Mouse (Mus musculus) brain, embryonic 14.5 days (tissue): Measurements from ENCODE around the gene Twist1. TPM values are rescaled to one million over a fixed set of nuclear protein-coding genes. Genes with fewer than 3 reads are reported as not detected.

Experiments used
- DNase-seq: peaks from one replicate; pipeline ENCODE4 v3.0.0-alpha.2; 2011; ENCODE audit warnings: low read depth
- CTCF ChIP-seq: fragments of 200-500 bp; IDR thresholded peaks from 2 replicates; pipeline ENCODE4 v1.5.1; 2012; ENCODE audit warnings: inconsistent platforms, mild to moderate bottlenecking, moderate library complexity, borderline replicate concordance; ENCODE audit not compliant: insufficient read depth, insufficient read length; ENCODE audit errors: extremely low read depth
- POLR2A ChIP-seq: fragments of 200-500 bp; IDR thresholded peaks from 2 replicates; pipeline ENCODE4 v1.6.1; 2012; ENCODE audit warnings: mild to moderate bottlenecking, inconsistent platforms, borderline replicate concordance; ENCODE audit not compliant: poor library complexity, insufficient read depth, insufficient read length, severe bottlenecking; ENCODE audit errors: extremely low read depth
- polyA plus RNA-seq: library from polyadenylated mRNA; depleted of rRNA; stranded (reverse); fragments of >200 nt; gene quantifications from 2 replicates; pipeline ENCODE4 v1.2.3, GENCODE M21; 2012

Twist1 gene
- polyA plus RNA-seq, 1 experiment, result 15.1 TPM

DNA sequence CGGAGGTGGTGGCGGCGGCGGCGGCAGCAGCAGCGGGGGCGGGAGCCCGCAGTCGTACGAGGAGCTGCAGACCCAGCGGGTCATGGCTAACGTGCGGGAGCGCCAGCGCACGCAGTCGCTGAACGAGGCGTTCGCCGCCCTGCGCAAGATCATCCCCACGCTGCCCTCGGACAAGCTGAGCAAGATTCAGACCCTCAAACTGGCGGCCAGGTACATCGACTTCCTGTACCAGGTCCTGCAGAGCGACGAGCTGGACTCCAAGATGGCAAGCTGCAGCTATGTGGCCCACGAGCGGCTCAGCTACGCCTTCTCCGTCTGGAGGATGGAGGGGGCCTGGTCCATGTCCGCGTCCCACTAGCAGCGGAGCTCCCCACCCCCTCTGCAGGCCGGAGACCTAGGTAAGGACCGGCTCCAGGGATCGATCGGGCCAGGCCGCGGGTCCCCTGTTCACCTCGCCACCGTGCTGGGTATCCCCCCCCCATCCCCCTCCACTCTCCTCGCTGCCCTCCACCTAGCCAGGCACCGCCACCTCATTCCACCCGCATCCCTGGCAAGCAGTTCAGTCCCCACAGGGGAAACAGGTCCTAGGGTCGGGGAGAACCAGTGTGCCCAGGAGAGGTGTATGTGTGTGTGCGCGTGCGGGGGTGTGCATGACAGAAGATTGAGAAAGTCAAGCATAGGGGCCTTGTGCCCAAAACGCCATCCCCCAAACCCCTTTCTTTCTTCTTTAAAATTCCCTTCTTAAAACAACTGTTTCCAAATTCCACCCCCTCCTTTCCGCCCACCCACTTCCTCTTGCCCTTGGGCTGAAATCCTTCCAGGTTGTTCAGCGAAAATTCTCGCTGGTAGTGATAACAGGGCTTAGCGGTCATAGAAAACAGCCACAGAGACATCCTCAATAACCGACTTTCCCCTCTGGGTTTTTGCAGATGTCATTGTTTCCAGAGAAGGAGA, 1.0 kb downstream of the Twist1 start:
- TF ChIP-seq CTCF (no peak), POLR2A (no peak)

DNA sequence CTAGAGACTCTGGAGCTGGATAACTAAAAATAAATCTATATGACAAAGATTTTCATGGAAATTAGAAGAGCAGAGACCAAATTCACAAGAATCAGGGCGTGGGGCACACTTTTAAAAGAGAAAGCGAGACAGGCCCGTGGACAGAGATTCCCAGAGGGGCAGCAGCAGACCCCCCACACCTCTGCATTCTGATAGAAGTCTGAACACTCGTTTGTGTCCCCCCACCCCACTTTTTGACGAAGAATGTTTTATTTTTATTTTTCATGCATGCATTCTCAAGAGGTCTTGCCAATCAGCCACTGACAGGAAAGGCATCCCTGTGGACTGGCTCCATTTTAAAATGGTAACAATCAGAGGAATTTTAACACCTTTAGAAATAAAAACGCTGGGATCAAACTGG, 1.7 kb downstream of the Twist1 start:
- no peak for TF ChIP-seq POLR2A
- TF ChIP-seq CTCF, result no peak
- peak; percentile 45 for DNase-seq

More for the DNA sequence above, 1.0 kb downstream of the Twist1 start:
- DNase-seq, result peak; percentile 67

DNA sequence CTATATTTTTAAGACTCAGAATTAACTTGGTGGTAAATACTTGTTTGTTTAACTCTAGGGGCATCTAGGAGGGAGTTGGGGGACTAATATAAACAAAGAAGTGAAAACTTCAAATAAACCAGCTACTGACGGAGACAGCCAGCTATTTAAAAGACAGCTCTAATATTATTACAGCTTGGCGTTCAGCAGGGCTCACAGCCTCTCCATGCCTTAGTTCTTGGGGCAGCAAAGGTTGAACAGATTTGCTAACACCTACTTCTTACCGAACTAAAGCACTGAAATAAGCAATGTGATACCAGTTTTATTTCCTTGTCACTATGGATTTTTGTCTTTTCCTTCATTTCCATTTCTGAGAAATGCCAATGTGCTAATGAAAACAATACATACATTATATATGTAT, 2.4 kb downstream of the Twist1 start:
- peak; percentile 56 for DNase-seq
- TF ChIP-seq POLR2A, result no peak
- TF ChIP-seq CTCF, result no peak

DNA sequence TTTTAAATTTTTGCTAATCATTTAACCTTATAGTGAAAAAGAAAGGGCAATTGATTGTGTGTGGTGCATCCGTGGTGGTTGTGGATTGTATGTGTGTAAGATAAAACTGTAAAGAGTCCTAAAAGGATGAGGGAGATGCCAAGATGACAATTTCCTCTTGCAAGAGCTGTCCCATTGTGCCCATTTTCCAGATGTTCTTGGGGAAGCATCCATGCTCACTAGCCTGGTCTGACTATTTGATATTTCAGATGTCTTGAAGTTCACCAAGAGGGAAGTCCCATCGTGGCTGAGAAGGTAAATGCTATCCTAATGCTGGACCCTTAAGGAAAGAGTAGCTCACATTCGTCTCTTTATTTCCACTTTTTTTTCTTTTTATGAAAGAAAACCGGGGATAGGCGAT, 3.5 kb downstream of the Twist1 start:
- TF ChIP-seq CTCF, result no peak
- peak; percentile 31 for DNase-seq

DNA sequence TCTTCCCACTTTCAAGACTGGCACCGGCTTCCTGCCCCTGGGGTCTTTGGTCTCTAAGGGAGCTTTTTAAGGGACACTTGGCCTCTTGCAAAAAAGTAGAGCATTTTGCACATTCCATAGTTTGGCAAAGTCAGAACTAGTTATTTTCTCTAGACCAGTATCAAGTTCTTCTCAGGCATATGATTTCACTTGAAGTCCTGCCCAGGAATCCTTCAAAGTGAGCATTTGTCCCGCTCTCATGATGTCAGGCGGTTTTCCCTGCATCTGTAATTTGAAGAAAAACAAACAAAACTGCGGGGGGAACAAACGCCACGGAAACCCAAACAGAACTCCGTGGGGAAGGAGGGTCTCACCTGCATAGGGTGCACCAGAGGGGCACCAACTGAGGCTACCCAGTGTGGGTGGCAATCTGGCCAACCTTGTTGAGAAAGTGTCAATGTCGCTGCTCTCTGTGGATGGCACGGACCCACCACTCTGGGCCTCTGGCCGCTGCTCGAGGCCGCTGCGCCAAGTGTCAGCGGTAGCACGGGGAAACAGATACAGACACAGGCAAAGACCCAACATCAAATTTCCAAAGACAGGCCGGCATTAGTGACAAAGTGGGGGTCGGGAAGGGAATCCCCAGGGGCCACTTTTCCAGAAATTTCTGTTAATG, 4.8 kb downstream of the Twist1 start:
- TF ChIP-seq CTCF (no peak), POLR2A (no peak)
- DNase-seq, result peak; percentile 49

DNA sequence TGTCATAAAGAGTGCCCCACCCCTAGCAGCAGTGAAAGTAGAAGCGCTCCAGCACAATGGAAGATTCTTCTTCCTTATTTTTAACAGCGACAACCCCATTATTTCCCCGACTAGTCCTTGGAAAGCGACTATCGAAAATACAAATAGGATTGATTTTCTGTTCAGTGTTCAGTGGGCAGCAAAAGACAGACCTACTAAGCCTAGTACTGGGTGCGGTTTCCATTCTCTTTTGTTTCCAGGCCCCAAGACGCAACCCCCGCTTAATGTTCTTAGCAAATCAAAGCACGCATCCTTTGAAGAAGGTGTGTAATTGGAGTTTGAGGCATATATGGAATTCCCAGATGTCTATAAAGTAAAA, 5.3 kb downstream of the Twist1 start:
- TF ChIP-seq POLR2A, result no peak
- TF ChIP-seq CTCF, result no peak

DNA sequence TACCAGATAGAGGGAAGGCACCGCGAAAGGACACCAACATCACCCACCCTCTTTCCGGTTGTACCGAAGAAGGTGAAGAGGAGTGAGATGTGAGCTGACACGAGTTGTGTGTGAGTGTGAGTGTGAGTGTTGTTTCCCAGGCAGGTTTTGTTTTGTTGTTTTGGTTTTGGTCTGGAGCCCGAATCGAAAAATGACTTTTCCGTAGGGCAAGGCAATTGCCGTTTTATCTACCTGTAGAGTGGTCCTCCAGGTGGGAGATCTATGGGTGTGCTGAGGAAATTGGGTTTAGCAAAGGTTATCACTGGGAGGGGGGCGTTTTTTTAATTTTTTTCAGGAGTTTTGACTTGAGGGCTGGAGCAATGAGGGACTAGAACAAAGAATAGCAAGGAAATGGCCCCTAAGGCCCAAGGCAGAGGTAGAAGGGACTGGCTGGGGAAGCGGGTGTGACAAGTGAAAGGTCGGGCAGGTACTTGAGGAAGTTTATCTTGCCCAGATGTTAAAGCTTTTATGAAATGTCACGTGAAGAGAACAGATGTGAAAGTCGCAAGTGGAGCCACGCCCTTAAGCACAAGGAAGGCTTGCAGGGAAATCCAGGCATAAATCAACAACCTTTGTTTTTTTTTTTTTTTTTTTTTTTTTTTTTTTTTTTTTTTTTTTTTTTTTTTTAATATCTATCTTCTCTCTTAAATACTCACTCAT, 6.3 kb downstream of the Twist1 start:
- TF ChIP-seq POLR2A, result no peak
- TF ChIP-seq CTCF, result no peak
- DNase-seq, result peak; percentile 22

More for the DNA sequence above, 5.3 kb downstream of the Twist1 start:
- peak; percentile 38 for DNase-seq

DNA sequence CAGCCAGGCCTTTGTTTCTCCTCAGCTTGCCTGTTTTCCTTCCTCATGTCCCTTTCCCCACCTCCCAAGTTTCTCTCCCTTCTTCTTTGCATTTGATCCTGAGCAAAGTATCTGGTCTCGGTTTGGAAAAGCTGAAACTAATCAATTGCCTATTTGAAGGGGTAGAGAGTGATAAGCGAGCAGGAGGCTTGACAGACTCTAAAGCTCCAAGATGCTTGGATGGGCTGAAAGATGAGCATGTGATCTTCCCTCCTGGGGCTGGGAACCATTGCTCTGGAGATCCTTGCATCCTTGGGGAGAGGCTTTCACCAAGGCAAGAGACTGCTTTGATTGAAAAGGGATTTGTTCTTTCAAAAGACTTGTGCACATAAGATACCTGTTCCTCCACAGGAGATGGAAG, 7.0 kb downstream of the Twist1 start:
- TF ChIP-seq POLR2A (no peak), CTCF (no peak)
- DNase-seq, result no peak

DNA sequence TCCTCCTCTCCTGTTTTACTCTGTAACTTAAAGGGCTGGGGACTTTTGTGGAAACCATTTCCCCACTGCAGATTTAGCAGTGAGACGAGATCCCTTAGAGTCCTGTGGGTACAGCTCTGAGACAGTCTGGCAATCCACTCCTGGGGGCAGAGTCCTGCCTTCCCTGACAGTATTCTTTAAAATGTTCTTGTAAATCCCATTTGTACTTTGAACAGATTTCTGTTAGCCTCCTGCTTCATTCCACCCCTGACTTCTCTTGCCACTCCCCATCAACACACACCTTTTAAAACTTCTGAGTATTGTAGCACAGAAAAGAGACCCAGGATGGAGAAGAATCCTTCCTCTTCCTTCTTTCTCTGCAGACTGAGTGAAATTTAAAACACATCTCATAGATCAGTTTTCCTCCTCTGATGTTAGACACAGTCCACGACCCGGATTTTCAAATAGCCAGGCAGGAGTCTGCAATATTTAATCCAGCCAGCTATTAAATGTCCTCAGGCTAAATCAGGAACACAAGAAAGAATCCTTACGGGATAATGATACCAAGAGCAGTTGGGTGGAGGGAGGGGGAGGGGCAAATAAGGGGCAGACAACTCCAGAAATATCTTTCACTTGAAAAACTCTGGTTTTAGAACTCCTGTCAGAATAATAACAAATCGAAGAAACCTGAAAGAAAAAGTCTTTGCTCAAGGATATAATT, 8.3 kb downstream of the Twist1 start:
- peak; percentile 42 for DNase-seq
- TF ChIP-seq CTCF (no peak), POLR2A (no peak)

DNA sequence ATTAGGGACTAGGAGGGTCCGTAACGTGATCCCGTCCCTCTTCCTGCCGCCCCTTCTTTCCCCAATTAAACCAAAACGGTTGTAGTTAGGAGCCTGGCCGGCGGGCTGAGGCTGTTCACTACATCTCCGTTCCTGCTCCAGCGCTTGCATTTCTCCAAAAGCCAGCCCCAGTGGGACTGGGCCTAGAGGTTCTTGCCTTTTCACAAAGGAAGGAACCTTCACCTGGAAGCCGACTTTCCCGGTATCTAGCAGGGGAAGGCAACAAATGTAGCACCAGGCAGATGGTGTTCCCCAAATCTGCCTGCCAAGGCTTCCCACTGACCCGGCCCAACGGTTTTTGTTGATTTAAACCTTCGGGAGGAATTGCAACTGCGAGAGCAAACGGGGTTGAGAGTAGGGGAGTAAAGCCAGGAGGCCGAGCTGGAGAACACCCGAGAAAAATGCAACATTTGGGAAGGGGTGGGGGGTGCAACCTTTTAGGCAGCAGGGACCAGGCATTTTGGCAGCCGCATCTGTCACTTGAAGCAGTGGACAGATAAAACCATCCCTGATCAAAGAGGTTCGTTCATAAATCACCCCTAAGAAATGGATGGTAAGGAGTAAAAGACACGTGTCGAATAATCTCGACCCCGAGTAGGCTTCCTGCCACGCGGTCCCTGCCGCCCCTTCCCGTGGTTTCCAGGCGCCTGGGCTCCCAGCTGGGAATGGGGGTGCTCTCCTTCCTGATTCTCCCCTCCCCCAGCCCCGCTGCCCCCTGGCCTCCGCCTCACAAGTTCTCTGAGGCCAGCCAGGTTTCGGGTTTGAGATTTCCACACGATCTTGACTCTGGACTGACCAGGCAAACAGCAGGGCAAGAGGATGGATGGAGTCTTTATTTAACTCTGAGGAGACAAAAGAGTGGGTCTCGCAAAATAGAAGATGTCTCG, 9.3 kb downstream of the Twist1 start:
- no peak for TF ChIP-seq POLR2A
- TF ChIP-seq CTCF, result no peak
- peak; percentile 59 for DNase-seq

DNA sequence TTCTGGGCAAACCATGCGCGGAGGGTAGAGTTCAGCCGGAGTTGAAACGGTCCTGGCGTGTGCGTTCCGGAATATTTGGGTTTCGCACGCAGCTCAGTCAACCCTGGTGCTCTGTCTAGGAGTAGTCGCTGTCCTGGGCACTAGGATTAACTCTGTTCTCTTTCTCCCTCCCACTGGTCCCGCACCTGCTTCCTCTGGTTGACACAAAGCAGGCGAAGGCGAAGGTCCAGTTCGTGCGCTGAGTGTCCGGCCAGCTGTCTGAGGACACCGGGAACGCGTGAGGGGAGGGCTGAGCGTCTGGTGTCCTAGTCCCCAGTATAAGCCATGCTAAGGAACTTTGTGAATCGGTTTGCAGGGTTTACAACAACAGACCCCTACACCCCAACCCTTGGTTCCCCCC, 10.0 kb downstream of the Twist1 start:
- TF ChIP-seq POLR2A, result no peak
- no peak for TF ChIP-seq CTCF
- peak; percentile 34 for DNase-seq
